Mouse (Mus musculus) ES-Bruce4 (cell line): ENCODE data around the gene Dtx1.

Experiments used
- CTCF ChIP-seq: IDR thresholded peaks from one replicate; pipeline ENCODE4 v1.8.1; 2011; ENCODE audit warnings: low read depth, low read length
- EP300 ChIP-seq: IDR thresholded peaks from 2 replicates; pipeline ENCODE4 v1.6.1; 2011; ENCODE audit warnings: low read depth, low read length; ENCODE audit not compliant: insufficient read depth

- TF ChIP-seq EP300 (no peak), CTCF (no peak)
Observed at GRCm38 (mm10) chr5:120651230-120651629, 60.5 kb downstream of the Dtx1 start.
